Mouse (Mus musculus) lung, postnatal 0 days (tissue): ENCODE results near the gene Rflna.

ENCODE experiments used
- CTCF ChIP-seq: IDR thresholded peaks from 2 replicates; pipeline ENCODE4 v1.5.1; 2016; ENCODE audit warnings: antibody characterized with exemption, mild to moderate bottlenecking
- EP300 ChIP-seq: IDR thresholded peaks from 2 replicates; pipeline ENCODE4 v1.6.1; 2016; ENCODE audit warnings: antibody characterized with exemption, mild to moderate bottlenecking, control low read depth

- TF ChIP-seq EP300 (no peak), CTCF (no peak)
These were observed 12.0 kb downstream of the Rflna start for GRCm38 (mm10) chr5:125015066-125015465.
